Mouse (Mus musculus) T-helper 1 cell (primary cell): Measurements from ENCODE around the gene Brd3.

Experiments
- in situ Hi-C: fragments of 300-600 bp; cut with MboI, MseI; formaldehyde crosslinking; loops from one replicate; pipeline ENCODE4 v1.15.1; 2025; ENCODE audit warnings: high pct_unique_total_duplicates

Gene Brd3

DNA sequence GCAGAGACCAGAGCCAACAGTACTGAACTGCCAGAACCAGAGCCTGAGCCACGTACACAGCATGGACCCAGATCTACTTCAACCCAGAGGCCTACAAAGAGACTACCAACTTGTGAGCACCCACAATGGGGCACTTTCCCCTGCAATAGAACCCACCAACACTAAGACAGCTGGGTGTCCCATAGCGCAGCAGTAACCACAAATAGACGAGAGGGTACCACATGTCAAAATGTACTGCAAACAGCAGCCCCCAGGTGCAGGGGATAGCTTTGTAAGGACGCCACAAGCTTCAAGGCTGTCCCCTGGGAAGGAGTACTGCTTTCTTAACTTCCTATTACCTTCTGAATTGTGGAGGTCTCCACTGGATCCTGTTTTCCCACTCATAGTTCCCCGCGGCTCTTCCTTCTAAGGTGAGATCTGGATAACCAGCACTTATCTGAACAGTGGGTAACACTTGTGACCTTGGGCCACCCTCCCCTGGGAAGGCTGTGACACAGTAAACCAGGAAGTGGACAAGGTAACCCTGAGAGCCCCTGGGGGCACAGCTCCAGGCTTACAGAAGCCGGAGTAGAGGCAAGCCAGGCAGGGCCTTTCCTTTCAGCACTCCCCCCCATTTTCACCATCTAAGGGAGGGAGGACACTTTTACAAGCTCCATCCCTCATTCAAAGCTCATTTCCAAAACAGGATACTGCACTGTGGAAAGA is 34.2 kb downstream of the Brd3 start:
- in situ Hi-C loops, result loop anchor here (5.0 kb wide), 1 partner anchor 36 kb away; no protein-coding TSS in a partner anchor

GRCm38 (mm10) chr2:27471170-27471584 is 36.3 kb downstream of the Brd3 start:
- in situ Hi-C loops, result loop anchor here (5.0 kb wide), 1 partner anchor 34 kb away; no protein-coding TSS in a partner anchor

DNA sequence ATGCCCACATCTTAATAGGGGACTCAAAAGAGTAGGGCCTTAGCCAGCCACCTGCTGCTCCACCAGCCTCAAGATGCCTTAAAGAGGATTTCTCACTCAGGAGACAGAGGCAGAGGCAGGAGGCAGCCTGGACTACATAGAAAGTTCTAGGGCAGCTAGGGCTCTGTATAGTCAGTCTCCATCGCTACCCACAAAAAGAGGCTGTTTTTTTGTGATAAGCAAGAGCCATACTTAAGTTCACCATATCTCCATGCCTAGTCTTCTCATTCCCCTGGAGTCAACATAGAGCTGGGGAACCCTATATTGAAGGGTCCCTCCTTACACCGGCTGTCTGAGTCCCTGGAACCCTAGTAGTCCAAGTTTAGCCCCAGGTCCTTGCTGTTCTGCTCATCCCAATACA is 36.9 kb downstream of the Brd3 start:
- in situ Hi-C loops, result loop anchor here (5.0 kb wide), 1 partner anchor 33 kb away; no protein-coding TSS in a partner anchor

- in situ Hi-C loops, result loop anchor here (5.0 kb wide), 1 partner anchor 33 kb away; no protein-coding TSS in a partner anchor
These were observed 37.5 kb downstream of the Brd3 start for GRCm38 (mm10) chr2:27469991-27470355.

- in situ Hi-C loops, result no loop called here
These were observed 38.0 kb downstream of the Brd3 start for GRCm38 (mm10) chr2:27469292-27469990.

DNA sequence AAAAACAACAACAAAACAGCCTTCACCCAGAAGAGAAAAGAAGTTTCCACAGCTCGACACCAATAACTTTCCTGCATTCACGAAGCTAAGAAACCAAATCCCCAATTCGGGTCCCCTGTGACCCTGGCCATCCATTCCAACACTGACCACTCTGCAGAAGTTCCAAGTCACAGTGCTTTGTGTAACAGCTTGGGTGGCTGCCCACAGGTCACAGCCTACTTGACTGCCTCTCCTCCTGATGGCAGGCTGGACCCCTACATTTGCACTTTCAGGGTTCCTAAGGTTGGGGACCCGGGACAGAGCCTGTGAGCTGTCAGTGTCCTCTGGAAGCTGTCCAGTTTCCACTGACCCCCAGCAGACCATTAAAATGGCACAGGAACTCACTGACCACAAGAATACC is 44.6 kb downstream of the Brd3 start:
- in situ Hi-C loops, result no loop called here

DNA sequence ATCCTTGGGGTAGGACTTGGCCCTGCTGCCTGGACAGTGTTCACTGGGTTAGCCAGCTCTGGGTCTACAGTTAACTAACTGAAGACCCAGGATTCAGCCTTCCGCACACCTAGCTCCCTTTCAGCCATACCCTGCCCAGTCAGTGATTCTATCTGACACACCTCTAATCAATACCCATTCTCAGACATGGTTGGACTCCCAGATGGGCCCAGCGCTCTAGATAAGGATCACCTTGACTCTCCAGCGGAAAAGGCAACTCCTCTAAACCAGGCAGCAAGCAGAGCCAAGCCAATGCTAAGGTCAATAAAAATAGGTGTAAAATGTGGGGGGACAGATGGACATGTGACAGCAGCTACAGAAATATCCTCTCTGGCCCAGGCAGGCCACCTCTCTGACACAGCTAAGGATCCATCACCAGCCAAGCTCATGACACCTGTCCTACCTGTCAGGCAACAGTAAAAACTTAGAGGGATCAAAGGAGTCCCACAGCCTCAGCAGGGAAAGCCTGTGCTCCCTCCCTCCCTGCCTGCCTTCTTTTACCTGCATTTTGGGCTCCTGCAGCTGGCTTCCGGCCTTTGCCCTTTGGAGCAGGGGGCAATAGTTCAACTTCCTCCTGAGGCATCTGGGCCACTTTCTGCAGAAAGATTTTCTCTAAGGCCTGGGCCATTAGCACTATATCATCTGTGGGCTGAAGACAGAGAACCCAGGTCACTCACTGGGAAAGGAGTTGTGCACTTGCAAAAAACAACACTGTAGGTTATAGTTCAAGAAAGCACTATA is 45.4 kb downstream of the Brd3 start:
- in situ Hi-C loops, result no loop called here

DNA sequence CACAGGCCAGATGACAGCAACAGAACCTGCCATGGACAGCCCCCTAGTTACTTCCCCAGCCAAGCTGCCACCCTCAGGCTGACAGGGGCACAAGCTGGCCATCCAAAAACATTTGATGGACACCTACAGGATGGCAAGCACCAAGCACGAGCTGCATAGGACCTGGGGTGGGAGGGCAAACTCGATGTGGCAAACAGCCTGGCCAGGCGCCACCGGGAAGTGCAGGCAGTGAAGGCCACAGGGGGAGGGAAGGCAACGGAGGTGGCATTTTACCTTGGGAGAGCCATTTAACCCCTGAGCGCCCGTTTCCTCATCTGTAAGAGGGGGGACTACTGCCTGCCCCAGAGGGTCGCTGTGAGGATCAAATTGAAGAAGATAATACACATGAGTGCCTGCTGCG is 46.8 kb downstream of the Brd3 start:
- in situ Hi-C loops, result no loop called here

GRCm38 (mm10) chr2:27460163-27460562 is 47.3 kb downstream of the Brd3 start:
- in situ Hi-C loops, result no loop called here

DNA sequence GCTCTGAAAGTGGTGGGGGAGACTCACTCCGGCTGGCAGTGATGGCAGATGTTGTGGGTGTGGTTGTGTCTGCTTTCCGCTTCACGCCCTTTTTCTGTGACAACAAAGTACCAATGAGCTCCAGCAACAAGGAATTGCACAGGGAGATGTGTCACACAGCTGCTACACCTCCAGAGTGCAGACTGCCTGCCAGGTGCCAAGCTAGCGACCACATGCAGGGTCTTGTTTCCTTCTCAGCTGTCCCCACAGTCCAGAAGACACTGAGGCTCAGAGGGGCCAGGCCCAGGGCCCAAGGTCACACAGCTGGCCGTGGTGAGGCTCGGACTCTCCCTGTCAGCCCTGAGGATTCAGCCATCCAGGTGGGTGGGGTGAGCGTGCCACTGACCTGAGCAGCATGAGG is 47.7 kb downstream of the Brd3 start:
- in situ Hi-C loops, result no loop called here

- in situ Hi-C loops, result no loop called here
These were observed 57.2 kb downstream of the Brd3 start for GRCm38 (mm10) chr2:27450226-27450625.

- in situ Hi-C loops, result no loop called here
These were observed 59.7 kb downstream of the Brd3 start for GRCm38 (mm10) chr2:27447782-27448181.

DNA sequence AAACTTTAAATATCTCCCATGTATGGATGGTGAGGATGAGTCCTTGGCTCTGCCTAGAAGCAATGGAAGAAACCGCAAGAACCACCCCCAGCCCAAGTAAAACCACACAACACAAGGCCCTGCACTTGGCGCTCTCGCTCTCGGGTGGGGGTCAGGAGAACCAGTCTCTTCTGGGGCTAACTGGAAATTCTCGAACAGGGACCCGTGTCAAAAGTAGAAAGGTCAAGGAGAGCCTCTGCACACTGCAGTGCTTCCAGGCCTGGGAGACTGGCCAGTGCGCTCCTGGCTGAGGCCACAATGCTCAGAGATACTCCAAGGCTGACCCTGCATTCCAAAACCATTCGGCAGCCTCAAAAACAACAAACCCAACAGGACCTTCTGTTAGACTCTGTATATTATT is 60.6 kb downstream of the Brd3 start:
- in situ Hi-C loops, result no loop called here

GRCm38 (mm10) chr2:27445910-27446309 is 61.6 kb downstream of the Brd3 start:
- in situ Hi-C loops, result no loop called here

DNA sequence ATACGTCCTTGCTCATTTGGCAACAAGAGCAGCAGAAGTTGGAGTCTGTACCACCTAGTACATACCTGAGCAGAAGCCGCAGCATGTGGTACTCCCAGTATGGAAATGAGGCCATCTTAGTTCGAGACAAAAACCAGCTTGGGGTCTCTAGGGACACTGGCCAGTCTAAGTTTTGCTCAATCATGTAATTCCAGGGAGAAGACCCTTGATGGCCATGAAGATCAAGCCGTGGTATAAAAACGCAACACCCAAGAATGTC is 64.1 kb downstream of the Brd3 start:
- in situ Hi-C loops, result no loop called here

DNA sequence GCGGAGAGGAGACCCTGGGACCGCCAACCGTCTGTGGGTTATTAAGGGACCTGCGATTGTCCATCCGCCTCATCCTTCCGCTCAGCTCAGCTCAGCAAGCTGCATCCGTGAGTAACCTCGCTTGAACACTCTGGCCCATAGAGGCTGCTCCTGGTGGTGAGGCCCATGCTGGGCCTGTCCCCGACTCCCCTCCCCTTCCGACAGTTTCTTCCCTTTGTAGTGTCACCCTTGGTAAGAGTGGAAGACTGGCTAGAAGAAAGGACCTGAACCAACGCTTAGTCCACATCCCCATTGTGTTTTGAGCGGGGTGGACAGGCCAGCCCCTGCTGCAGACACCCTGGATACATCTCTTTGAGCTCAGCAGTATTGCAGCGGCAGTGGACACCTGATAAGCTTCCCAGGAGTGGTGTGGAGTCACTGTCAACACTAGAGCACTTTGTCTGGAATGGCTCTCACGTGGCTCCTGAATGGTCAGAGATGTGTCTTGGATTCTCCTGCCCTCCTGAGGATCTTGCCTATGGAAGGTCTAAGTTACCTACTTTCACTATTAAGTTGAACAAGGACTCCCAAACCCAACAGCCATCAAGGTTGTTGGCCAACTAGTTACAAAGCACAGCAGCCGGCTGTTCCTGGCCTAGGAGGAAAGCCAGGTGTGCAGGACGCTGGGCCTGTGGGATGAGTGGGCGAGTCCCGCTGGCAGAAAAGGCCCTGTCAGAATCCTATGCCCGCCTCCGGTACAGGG is 64.6 kb downstream of the Brd3 start:
- in situ Hi-C loops, result no loop called here

DNA sequence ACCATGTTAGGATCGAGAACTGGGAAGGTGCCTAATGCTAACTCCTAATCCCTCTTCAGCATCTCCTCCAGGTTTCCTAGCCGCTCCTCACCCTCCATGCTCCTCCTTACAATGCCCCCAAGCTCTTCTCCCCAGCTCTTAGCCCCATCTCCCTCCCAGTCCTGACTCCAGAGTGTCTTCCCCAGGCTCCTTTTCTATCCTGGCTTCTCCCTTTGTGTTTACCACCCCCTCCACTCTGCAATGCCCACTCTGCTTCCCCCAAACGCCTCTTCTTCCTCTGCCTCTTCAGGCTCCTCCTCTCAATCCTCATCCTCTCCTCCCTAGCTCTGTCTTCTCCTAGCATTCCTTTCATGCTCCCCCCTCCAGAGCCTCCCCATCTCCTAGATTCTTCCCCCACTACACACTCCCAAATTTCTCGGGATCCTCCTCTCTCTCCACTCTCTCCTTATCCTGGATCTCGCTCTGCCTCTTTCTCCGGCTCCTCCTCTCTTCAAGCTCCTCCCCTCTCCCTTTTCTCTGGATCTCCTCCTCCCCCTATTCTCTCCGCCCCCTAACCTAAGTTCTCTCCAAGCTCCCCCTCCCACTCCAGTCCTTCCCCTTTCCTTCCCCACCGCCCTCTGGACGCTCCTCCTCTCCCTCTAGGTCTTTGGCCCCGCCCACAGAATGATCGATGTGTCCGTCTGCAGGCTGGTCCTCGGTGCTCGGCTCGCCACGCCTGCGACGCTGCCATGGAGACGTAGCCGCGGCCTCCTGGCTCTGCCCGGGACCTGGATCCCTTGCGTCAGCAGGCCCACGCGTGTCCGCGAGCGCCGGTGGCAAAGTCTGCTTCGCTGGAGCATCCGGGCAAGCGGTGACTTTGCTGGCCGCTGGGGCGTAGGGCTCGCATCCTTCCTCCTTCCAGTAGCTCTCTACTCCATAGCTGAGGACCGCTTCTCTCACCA is 65.4 kb downstream of the Brd3 start, which contains the start of gene Brd3os:
Gene Brd3os (plus strand): TSS at position 558 of the 941 bp plus-strand sequence.
- in situ Hi-C loops, result no loop called here

DNA sequence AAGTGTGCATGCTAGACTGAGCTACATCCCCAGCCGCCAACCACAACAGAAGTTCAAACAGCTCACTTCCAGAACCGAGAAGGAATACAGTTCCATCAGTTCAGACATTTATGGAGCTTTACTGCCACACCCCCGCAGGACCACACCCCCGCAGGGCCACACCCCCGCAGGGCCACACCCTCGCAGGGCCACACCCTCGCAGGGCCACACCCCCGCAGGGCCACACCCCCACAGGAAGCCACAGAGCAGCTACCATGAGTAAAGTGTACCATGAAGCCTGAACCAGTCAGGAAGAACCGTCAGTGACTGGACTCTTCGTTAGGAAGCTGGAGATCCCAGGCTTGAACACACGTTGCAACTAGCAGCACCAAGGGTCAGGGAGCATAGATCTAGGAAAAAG is 69.2 kb downstream of the Brd3 start:
- in situ Hi-C loops, result loop anchor here (5.0 to 10.0 kb wide), 2 partner anchors 34 to 323 kb away; no protein-coding TSS in a partner anchor

GRCm38 (mm10) chr2:27437876-27438275 is 69.6 kb downstream of the Brd3 start:
- in situ Hi-C loops, result loop anchor here (5.0 to 10.0 kb wide), 2 partner anchors 34 to 323 kb away; no protein-coding TSS in a partner anchor

DNA sequence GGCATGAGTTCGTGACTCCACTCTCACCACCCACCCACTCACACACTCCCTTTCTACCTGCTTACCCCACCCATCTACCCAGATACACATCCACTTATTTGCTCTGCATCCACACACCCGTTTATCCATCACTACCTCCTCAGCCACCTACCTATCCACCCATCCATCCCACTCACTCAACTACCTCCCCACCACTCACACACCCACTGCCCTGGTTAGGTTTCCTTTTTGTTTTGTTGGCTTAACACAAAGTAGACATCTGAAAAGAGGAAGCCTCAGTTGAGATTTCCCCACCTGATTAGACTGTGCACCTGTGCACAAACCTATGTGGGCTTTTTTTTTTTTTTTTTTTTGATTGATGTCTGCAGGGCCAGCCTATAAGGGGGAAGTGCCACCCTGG is 74.9 kb downstream of the Brd3 start:
- in situ Hi-C loops, result loop anchor here (10.0 kb wide), 1 partner anchor 318 kb away; no protein-coding TSS in a partner anchor
